Mouse (Mus musculus) cerebellum, postnatal 25 days (tissue): ENCODE measurements around the gene Mmp23.

ENCODE experiments used
- DNase-seq, 2 experiments: peaks; one replicate each; pipeline ENCODE4 v3.0.0; 2021; ENCODE audit warnings: mixed read lengths in 2 of 2

The Mmp23 gene

DNA sequence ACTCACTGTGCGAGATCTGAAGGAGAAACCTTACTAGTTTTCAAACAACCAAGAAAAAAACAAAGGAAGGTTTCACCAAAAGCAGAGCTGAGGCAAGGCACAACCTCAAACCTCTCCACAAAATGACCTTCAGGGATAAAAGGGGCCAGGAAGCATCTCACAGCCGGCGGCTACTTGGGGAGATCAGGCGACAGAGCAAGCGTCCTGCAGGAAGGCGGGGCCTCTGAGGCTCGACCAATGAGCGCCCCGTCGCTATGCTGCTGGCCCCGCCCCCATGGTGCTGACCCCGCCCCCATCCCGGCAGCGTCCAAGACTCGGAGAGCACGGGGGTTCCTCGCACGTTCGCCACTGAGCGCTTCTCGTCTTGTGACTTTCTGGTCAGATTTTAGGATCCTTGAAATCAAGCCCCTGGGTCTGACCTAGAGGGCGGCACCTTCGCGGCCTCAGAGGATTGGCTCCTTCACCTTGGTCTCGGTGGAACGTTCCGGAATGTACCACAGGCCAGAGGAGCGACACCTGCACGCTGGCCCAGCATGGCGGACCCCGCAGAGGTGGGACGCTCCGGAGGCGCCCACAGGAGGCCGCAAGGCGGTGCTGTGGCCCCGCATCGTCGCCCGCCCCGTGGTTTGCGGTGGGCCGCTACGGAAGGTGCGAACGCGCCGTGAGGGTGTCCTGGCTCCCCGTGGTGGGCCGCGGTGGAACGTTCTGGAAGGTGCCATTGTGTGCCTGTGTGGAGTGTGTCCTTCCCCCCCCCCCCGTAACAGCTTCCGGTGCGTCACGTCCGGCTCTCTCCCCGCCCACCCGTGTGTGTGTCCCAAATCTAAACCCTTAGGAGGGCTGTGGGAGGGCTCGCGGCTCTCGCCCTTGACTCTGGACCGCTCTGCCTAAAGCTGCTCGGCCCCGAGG is 51.8 kb downstream of the Mmp23 start, which contains the start of gene Slc35e2:
TSS of gene Slc35e2 (plus strand) at position 326 of the 906 bp plus-strand sequence.
- peak; percentile 99 for DNase-seq
